Mouse (Mus musculus): Measurements from ENCODE around the gene Mpp2. TPM values are rescaled to one million over a fixed set of nuclear protein-coding genes. Genes with fewer than 3 reads are reported as not detected.

The Mpp2 gene
- polyA plus RNA-seq (2012; rRNA removed) (11.9 and 13.1 TPM in 2 replicates), polyA plus RNA-seq (2014; fragmentation: Nextera tagmentation; extraction: Ambion mirVana) (7.4 and 10.6 TPM in 2 replicates)

DNA sequence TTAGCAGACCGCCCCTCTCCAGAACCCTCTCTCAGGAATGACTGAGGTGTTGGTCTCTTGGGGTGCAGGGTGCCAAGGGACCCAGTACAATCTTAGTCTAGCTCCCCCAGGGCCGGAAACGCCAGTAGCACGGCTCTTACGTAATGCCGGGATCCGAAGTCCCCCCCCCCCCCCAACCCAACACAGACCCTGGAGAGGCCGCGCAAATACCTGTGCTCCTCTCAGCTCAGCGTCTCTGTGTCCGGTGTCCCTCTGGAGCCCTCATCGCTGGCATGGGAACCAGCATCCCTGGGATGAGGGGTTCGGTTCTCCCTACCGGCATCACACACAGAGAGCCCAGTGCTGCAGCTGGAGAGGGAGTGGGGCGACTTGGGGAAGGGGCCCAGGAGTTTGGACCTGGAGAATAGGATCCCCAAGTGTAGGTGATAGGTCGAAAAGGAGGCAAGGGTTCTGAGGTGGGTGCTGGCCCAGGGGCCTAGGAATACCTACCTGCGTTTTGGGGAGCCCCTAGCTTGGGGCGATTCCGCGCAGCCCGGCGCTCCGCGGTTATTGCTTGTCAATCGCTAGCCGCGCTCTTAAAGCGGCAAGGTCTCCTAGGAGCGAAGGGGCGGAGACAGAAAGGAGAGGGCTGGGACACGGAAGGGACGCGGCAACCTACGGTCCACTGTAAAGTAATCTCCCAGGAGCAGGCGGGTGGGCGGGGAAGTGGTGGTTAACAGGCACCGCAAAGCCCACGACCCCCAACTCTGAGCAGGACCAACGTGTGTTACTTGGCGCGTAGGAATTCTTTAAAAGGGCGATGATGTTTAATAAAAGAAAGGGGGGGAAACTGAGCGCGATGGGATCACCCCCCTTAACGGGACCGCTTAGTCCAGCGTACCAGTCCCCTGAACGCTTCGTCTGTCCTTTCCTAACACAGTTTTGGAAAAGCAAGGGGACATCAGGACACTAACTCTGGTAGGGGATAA, at the start of gene Mpp2:
Gene Mpp2, minus strand, starts transcription at position 585 of the 968 bp plus-strand sequence.
- peak within 1 kb of the TSS; percentile 95 for H3K27ac ChIP-seq
- TF ChIP-seq CTCF (IDR thresholded peaks at IDR 0.05; ENCODE audit: low read depth) = no peak
- peak; percentile 50 for TF ChIP-seq EP300 (IDR thresholded peaks at IDR 0.05; ENCODE audit: low read depth)
- H3K4me2 ChIP-seq (ENCODE audit: low read depth) = peak within 1 kb of the TSS; percentile 90
- peak; percentile 82 for ATAC-seq (ENCODE audit: insufficient read depth)
- WGBS (ENCODE audit: insufficient replicate concordance) = under 1% methylated on average over 49 of the region's 49 CpGs
- H3K4me3 ChIP-seq (ENCODE audit: insufficient read depth in 1 of 2, low read depth in 2 of 2, low read length in 2 of 2) = peak within 1 kb of the TSS; percentile 92 to 95
- peak within 1 kb of the TSS; percentile 98 for H3K9ac ChIP-seq (replicated peaks)
- peaks cover 10 to 22% of the 10 kb centered on the region in 2 experiments for H3K4me1 ChIP-seq (replicated peaks; ENCODE audit: control insufficient read depth in 2 of 2, insufficient read depth in 2 of 2, low read length in 1 of 2)
- DNase-seq (ENCODE audit: low read depth in 3 of 3, low spot score in 3 of 3) = peak; percentile 87 to 90 (median 89)
- no peaks in the 10 kb centered on the region for H3K27me3 ChIP-seq (ENCODE audit: control insufficient read depth, insufficient read depth, low read length)
- no peaks in the 10 kb centered on the region for H3K9me3 ChIP-seq (ENCODE audit: control insufficient read depth, low read length)
- peaks cover 2% of the 10 kb centered on the region; the same call in 1 of the 2 replicates for H3K36me3 ChIP-seq (replicated peaks; ENCODE audit: control insufficient read depth, insufficient read depth, low read depth)

DNA sequence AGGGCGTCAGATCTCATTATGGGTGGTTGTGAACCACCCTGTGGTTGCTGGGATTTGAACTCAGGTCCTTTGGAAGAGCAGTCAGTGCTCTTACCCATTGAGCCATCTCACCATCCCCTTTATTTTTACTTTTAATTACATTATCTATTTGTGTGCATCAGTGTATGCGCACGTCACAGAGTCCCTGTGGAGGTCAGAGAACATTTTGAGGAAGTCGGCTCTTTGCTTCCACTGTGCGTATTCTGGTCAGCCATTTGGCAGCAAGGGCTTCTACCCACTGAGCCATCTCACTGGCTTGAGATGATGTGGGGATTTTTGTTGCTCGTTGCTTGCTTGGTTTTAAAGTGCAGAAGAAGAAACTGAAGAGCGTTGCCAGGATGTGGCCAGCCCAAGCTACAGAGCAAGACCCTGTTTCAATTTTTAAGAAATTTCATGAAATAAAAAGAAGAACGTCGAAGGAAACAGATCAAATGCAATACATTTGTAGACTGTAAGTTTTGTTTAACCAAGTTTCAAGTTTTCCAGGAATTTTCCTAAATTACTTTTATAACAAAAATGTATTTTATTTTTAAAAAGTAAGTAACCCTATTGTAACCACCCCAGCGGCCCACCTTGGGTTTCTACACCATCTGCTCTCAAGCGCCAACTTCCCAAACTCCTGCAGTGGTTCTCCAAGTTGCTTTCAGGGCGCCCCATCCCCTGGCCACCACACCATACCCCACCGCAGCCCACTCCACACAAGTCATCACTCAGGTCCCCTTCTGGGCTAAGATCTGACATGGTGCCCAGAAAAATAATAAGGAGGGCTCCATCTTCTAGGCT, 49.5 kb upstream of the Mpp2 start:
- ATAC-seq (ENCODE audit: insufficient read depth) (no peak), DNase-seq (ENCODE audit: low read depth in 3 of 3, low spot score in 3 of 3) (no peak)
- no peaks in the 10 kb centered on the region for H3K4me1 ChIP-seq (replicated peaks; ENCODE audit: control insufficient read depth in 2 of 2, insufficient read depth in 2 of 2, low read length in 1 of 2)
- H3K27ac ChIP-seq = no peak overlapping the region
- H3K9me3 ChIP-seq (ENCODE audit: control insufficient read depth, low read length) = no peaks in the 10 kb centered on the region
- 23% methylated on average over 13 of the region's 13 CpGs for whole genome bisulfite sequencing (ENCODE audit: insufficient replicate concordance)
- H3K36me3 ChIP-seq (replicated peaks; ENCODE audit: control insufficient read depth, insufficient read depth, low read depth) = no peaks in the 10 kb centered on the region
- H3K4me3 ChIP-seq (ENCODE audit: insufficient read depth in 1 of 2, low read depth in 2 of 2, low read length in 2 of 2) = no peak overlapping the region
- H3K9ac ChIP-seq (replicated peaks) = no peak overlapping the region
- no peaks in the 10 kb centered on the region; the same call in 1 of the 2 replicates for H3K27me3 ChIP-seq (ENCODE audit: control insufficient read depth, insufficient read depth, low read length)
- peak overlapping the region; percentile 28 for H3K4me2 ChIP-seq (ENCODE audit: low read depth)
- no peak for TF ChIP-seq EP300 (IDR thresholded peaks at IDR 0.05; ENCODE audit: low read depth)
- TF ChIP-seq CTCF (IDR thresholded peaks at IDR 0.05; ENCODE audit: low read depth) = no peak; the same call in 1 of the 2 replicates

DNA sequence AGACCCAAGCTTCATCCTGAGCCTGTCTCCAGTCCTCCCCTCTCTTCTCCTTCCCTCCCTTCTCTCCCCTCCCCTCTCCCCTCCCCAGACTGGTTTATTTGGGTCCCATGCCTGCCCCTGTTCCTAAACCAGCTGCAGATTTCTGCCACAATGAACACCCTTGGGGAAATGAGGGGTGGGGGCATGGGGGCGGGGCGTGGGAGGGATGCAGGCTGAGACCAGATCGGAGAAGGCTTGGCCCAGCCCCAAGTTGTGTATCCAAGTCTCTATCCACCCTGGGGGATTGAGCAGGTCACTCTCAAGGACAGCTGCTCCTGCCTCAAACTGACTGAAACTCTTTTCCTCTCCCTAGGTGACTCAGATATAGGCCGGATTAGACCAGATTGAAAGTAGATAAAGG, 46.2 kb upstream of the Mpp2 start:
- no peak overlapping the region for H3K4me3 ChIP-seq (ENCODE audit: insufficient read depth in 1 of 2, low read depth in 2 of 2, low read length in 2 of 2)
- ATAC-seq (ENCODE audit: insufficient read depth) = no peak

DNA sequence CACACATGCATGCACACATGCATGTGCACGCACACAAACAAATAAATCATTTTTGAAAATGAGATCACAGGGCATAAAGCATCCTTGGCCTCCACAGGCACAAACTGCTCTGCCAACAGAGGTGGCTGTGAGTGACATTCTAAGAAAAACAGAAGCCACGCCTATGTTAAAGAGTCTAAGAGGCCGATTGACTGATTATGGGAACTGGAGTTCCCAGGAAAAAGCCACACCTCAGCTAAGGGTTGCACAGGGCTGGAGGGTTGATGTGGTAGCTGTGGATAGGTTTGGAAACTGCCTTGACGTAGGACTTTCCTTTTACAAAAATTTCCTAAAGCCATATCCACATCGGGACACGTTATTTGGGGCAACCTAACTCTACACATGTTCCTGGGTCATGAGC, 29.1 kb upstream of the Mpp2 start:
- Histone ChIP-seq H3K4me1 (replicated peaks; ENCODE audit: control insufficient read depth in 2 of 2, insufficient read depth in 2 of 2, low read length in 1 of 2) (peaks cover 14 to 24% of the 10 kb centered on the region in 2 experiments), H3K9me3 (ENCODE audit: control insufficient read depth, low read length) (no peaks in the 10 kb centered on the region; the same call in none of the 2 replicates), H3K9ac (replicated peaks) (no peak overlapping the region), H3K27ac (peak overlapping the region; percentile 41), H3K36me3 (replicated peaks; ENCODE audit: control insufficient read depth, insufficient read depth, low read depth) (no peaks in the 10 kb centered on the region), H3K4me3 (ENCODE audit: insufficient read depth in 1 of 2, low read depth in 2 of 2, low read length in 2 of 2) (no peak overlapping the region), H3K4me2 (ENCODE audit: low read depth) (peak overlapping the region; percentile 34), H3K27me3 (ENCODE audit: control insufficient read depth, insufficient read depth, low read length) (peaks cover 5% of the 10 kb centered on the region)
- 44% methylated on average over 6 of the region's 6 CpGs for WGBS (ENCODE audit: insufficient replicate concordance)
- peak; percentile 74 for ATAC-seq (ENCODE audit: insufficient read depth)
- no peak for TF ChIP-seq EP300 (IDR thresholded peaks at IDR 0.05; ENCODE audit: low read depth)
- TF ChIP-seq CTCF (IDR thresholded peaks at IDR 0.05; ENCODE audit: low read depth) = no peak
- DNase-seq (ENCODE audit: low read depth in 3 of 3, low spot score in 3 of 3) = peak in 1 of 3 experiments; percentile 67

More for the DNA sequence above, 46.2 kb upstream of the Mpp2 start:
- Histone ChIP-seq H3K4me1 (replicated peaks; ENCODE audit: control insufficient read depth in 2 of 2, insufficient read depth in 2 of 2, low read length in 1 of 2) (peaks cover 12% of the 10 kb centered on the region in 2 experiments), H3K27me3 (ENCODE audit: control insufficient read depth, insufficient read depth, low read length) (no peaks in the 10 kb centered on the region; the same call in 1 of the 2 replicates), H3K4me2 (ENCODE audit: low read depth) (no peak overlapping the region), H3K27ac (no peak overlapping the region), H3K9me3 (ENCODE audit: control insufficient read depth, low read length) (no peaks in the 10 kb centered on the region), H3K9ac (replicated peaks) (no peak overlapping the region), H3K36me3 (replicated peaks; ENCODE audit: control insufficient read depth, insufficient read depth, low read depth) (no peaks in the 10 kb centered on the region)
- DNase-seq (ENCODE audit: low read depth in 3 of 3, low spot score in 3 of 3) = no peak
- TF ChIP-seq CTCF (IDR thresholded peaks at IDR 0.05; ENCODE audit: low read depth) = no peak
- TF ChIP-seq EP300 (IDR thresholded peaks at IDR 0.05; ENCODE audit: low read depth) = no peak
- WGBS (ENCODE audit: insufficient replicate concordance) = 21% methylated on average over 4 of the region's 4 CpGs
